Mouse (Mus musculus) intestine, embryonic 14.5 days (tissue): ENCODE data around the gene Mpzl1. TPM values are rescaled to one million over a fixed set of nuclear protein-coding genes. Genes with fewer than 3 reads are reported as not detected.

ENCODE experiments used
- ATAC-seq: fragments of 200-750 bp; cut with Nextera tagmentation; replicated peaks from 2 replicates; pipeline ENCODE4 v1.8.0; 2017; ENCODE audit warnings: low read depth, moderate number of reproducible peaks, moderate TSS enrichment, moderate library complexity; ENCODE audit not compliant: low FRiP score, low TSS enrichment
- DNase-seq: peaks from one replicate; pipeline ENCODE4 v3.0.0-alpha.2; 2018; ENCODE audit warnings: low spot score
- H3K27ac ChIP-seq: fragments of 300-500 bp; sonication (generic); 2 replicates; pipeline ENCODE4 v1.5.1; 2014; ENCODE audit warnings: low read depth, mild to moderate bottlenecking, control low read depth
- H3K27me3 ChIP-seq: fragments of 300-500 bp; sonication (generic); replicated peaks from 2 replicates; pipeline ENCODE4 v1.6.1; 2014; ENCODE audit warnings: low read length, control low read depth; ENCODE audit not compliant: control insufficient read depth, insufficient read depth
- H3K36me3 ChIP-seq: fragments of 300-500 bp; sonication (generic); 2 replicates; pipeline ENCODE4 v1.6.1; 2014; ENCODE audit warnings: low read length, control low read depth; ENCODE audit not compliant: control insufficient read depth, insufficient read depth
- H3K4me1 ChIP-seq: fragments of 300-500 bp; sonication (generic); replicated peaks from 2 replicates; pipeline ENCODE4 v1.6.1; 2014; ENCODE audit warnings: low read length, control low read depth, mixed read lengths; ENCODE audit not compliant: control insufficient read depth, insufficient read depth
- H3K4me2 ChIP-seq: fragments of 300-500 bp; sonication (generic); 2 replicates; pipeline ENCODE4 v1.6.1; 2014; ENCODE audit warnings: low read length
- H3K4me3 ChIP-seq: fragments of 300-500 bp; sonication (generic); 2 replicates; pipeline ENCODE4 v1.5.1; 2014; ENCODE audit warnings: low read depth, low read length, control low read depth, mixed read lengths
- H3K9ac ChIP-seq: fragments of 300-500 bp; sonication (generic); 2 replicates; pipeline ENCODE4 v1.6.1; 2014; ENCODE audit warnings: mild to moderate bottlenecking, low read length
- H3K9me3 ChIP-seq: fragments of 300-500 bp; sonication (generic); 2 replicates; pipeline ENCODE4 v1.6.1; 2016; ENCODE audit warnings: low read length, control low read depth; ENCODE audit not compliant: control insufficient read depth
- WGBS: fragments of 180-500 bp; shearing (Covaris S2); extraction: QIAGEN DNeasy Blood & Tissue Kit; methylation state at CpG from one replicate; pipeline ENCODE4 v1.1.7; 2014; 5-methylcytosine and 5-hydroxymethylcytosine counted together
- polyA plus RNA-seq: library from polyadenylated mRNA; unstranded; fragments of >200 nt; fragmentation: Nextera tagmentation; extraction: Ambion mirVana; gene quantifications from 2 replicates; pipeline ENCODE4 v1.2.1, GENCODE M21; 2014

Mpzl1 gene
- polyA plus RNA-seq, 1 experiment from 2014 or later: 172 TPM

DNA sequence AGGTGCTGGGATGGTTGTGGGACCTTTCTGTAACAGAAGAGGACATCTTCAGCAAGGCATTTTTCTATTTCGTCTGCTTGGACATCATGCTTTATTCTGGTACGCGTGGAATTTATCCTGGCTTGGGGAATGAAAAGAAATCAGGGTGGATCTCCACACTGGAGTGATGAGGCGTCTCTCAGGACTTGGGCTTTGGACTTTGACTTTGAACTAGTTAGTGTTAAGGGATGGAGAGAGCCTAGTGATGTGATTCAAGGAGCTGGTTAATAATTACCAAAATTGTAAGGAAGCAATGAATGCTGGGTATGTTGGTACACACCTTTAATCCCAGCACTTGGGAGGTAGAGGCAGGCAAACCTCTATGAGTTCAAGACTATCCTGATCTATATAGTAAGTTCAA is 69.1 kb downstream of the Mpzl1 start:
- Histone ChIP-seq H3K27me3 (no peaks in the 10 kb centered on the region), H3K4me3 (no peak overlapping the region), H3K36me3 (no peaks in the 10 kb centered on the region), H3K9ac (no peak overlapping the region), H3K27ac (no peak overlapping the region), H3K4me1 (no peaks in the 10 kb centered on the region), H3K4me2 (no peak overlapping the region), H3K9me3 (no peaks in the 10 kb centered on the region)
- WGBS: 90% methylated on average over 4 of the region's 4 CpGs
- DNase-seq (no peak), ATAC-seq (no peak)

- no peak overlapping the region for H3K4me2 ChIP-seq
- DNase-seq (no peak), ATAC-seq (no peak)
- H3K27me3 ChIP-seq: no peaks in the 10 kb centered on the region
- H3K9ac ChIP-seq: no peak overlapping the region
- 86% methylated on average over 9 of the region's 9 CpGs for WGBS
- H3K27ac ChIP-seq: no peak overlapping the region
- H3K4me1 ChIP-seq: no peaks in the 10 kb centered on the region
- H3K9me3 ChIP-seq: no peaks in the 10 kb centered on the region
- no peaks in the 10 kb centered on the region for H3K36me3 ChIP-seq
- no peak overlapping the region for H3K4me3 ChIP-seq
Measured at GRCm38 (mm10) chr1:165559073-165559472, 75.3 kb downstream of the Mpzl1 start.

- no peaks in the 10 kb centered on the region for H3K27me3 ChIP-seq
- H3K4me1 ChIP-seq: no peaks in the 10 kb centered on the region
- peaks cover 6% of the 10 kb centered on the region; the same call in 1 of the 2 replicates for H3K9me3 ChIP-seq
- ATAC-seq: no peak
- no peak overlapping the region for H3K4me2 ChIP-seq
- no peaks in the 10 kb centered on the region for H3K36me3 ChIP-seq
- H3K9ac ChIP-seq: no peak overlapping the region
- WGBS: 46% methylated on average over 2 of the region's 2 CpGs
- H3K4me3 ChIP-seq: no peak overlapping the region
- DNase-seq: no peak
- H3K27ac ChIP-seq: no peak overlapping the region
Measured at GRCm38 (mm10) chr1:165556711-165557110, 77.6 kb downstream of the Mpzl1 start.

Other genes starting within 250 kb of the Mpzl1 start
- gene Dcaf6, start 174.1 kb downstream of the Mpzl1 start, polyA plus RNA-seq: 14.3 and 14.4 TPM in 2 replicates
- gene Mpc2, start 173.9 kb downstream of the Mpzl1 start, polyA plus RNA-seq: 128 and 136 TPM in 2 replicates
- gene Adcy10, start 149.4 kb downstream of the Mpzl1 start, polyA plus RNA-seq: 0.20 TPM in 1 of 2 replicates, not detected in the other
- 29.1 and 31.4 TPM in 2 replicates for gene Rcsd1, start 75.2 kb upstream of the Mpzl1 start, polyA plus RNA-seq
- 78.7 and 81.2 TPM in 2 replicates for gene Creg1, start 129.2 kb upstream of the Mpzl1 start, polyA plus RNA-seq
- gene Cd247, start 154.1 kb upstream of the Mpzl1 start, polyA plus RNA-seq: 0.81 and 1.6 TPM in 2 replicates